Mouse (Mus musculus) ZHBTc4 (cell line): Measurements from ENCODE around the gene Cyp26a1.

Experiments
- DNase-seq: peaks from one replicate; pipeline ENCODE4 v3.0.0-alpha.2; 2011; ENCODE audit warnings: low read depth, low spot score

The Cyp26a1 gene

GRCm38 (mm10) chr19:37698273-37699160 is 919 bp downstream of the Cyp26a1 start:
- peak; percentile 57 for DNase-seq

- DNase-seq: no peak
Measured at GRCm38 (mm10) chr19:37699711-37700110, 2.1 kb downstream of the Cyp26a1 start.

- no peak for DNase-seq
Measured at GRCm38 (mm10) chr19:37702377-37703076, 4.9 kb downstream of the Cyp26a1 start.

GRCm38 (mm10) chr19:37703902-37704509 is 6.4 kb downstream of the Cyp26a1 start:
- peak; percentile 78 for DNase-seq

GRCm38 (mm10) chr19:37705722-37706121 is 8.1 kb downstream of the Cyp26a1 start:
- DNase-seq: no peak

GRCm38 (mm10) chr19:37714681-37715080 is 17.1 kb downstream of the Cyp26a1 start:
- no peak for DNase-seq

GRCm38 (mm10) chr19:37715980-37716379 is 18.4 kb downstream of the Cyp26a1 start:
- DNase-seq: peak; percentile 21

- DNase-seq: no peak
Measured at GRCm38 (mm10) chr19:37716524-37717175, 19.1 kb downstream of the Cyp26a1 start.

GRCm38 (mm10) chr19:37719166-37719565 is 21.6 kb downstream of the Cyp26a1 start:
- DNase-seq: peak; percentile 7

GRCm38 (mm10) chr19:37724591-37724990 is 27.0 kb downstream of the Cyp26a1 start:
- DNase-seq: peak; percentile 38

- DNase-seq: no peak
Measured at GRCm38 (mm10) chr19:37726585-37726984, 29.0 kb downstream of the Cyp26a1 start.

- DNase-seq: no peak
Measured at GRCm38 (mm10) chr19:37727366-37727765, 29.8 kb downstream of the Cyp26a1 start.

GRCm38 (mm10) chr19:37735426-37735825 is 37.8 kb downstream of the Cyp26a1 start:
- no peak for DNase-seq

- DNase-seq: no peak
Measured at GRCm38 (mm10) chr19:37738575-37738974, 41.0 kb downstream of the Cyp26a1 start.

- peak; percentile 27 for DNase-seq
Measured at GRCm38 (mm10) chr19:37740043-37740442, 42.4 kb downstream of the Cyp26a1 start.
